Mouse (Mus musculus) T-helper 2 cell (primary cell): ENCODE measurements at regions not wholly inside any gene's neighbourhood (a gene's known extent, or its start where the extent isn't known, plus 50 kb on each side); places are given as distances from the start of the nearest gene placed in this dataset.

Experiments used
- in situ Hi-C: fragments of 300-600 bp; cut with MboI, MseI; formaldehyde crosslinking; loops from one replicate; pipeline ENCODE4 v1.15.1; 2025; ENCODE audit warnings: high pct_unique_total_duplicates

- in situ Hi-C loops: no loop called here
These were observed 275.8 kb downstream of the Gm19410 start for GRCm38 (mm10) chr8:36041222-36041864.

- in situ Hi-C loops: no loop called here
These were observed 277.0 kb downstream of the Gm19410 start for GRCm38 (mm10) chr8:36042594-36042993.
